Mouse (Mus musculus) CD4-positive, CD25-positive, alpha-beta regulatory T cell, adult 9 weeks (primary cell): ENCODE measurements around the gene Sec14l3. TPM values are rescaled to one million over a fixed set of nuclear protein-coding genes. Genes with fewer than 3 reads are reported as not detected.

ENCODE experiments used
- polyA plus RNA-seq: library from polyadenylated mRNA; unstranded; fragments of 100-300 nt; shearing (Covaris generic); gene quantifications from one replicate; pipeline ENCODE4 v1.2.1, GENCODE M21; 2017

Gene Sec14l3
- not detected for polyA plus RNA-seq

GRCm38 (mm10) chr11:4064627-4065122 lies at the start of gene Sec14l3:
TSS of gene Sec14l3 (plus strand) at chr11:4064841.

GRCm38 (mm10) chr11:4031126-4031941 lies 33.3 kb upstream of the Sec14l3 start, which contains the start of gene Sec14l4:
TSS of gene Sec14l4 (plus strand) at chr11:4031462.

GRCm38 (mm10) chr11:4095171-4096053 lies 30.8 kb downstream of the Sec14l3 start, which contains the start of gene Mtfp1:
TSS of gene Mtfp1 (minus strand) at chr11:4095445.

GRCm38 (mm10) chr11:4122742-4123579 lies 58.3 kb downstream of the Sec14l3 start, which contains the start of gene Sec14l2:
TSS of gene Sec14l2 (minus strand) at chr11:4123415.

Other genes with a start within 250 kb of the Sec14l3 start
- gene Osbp2, start 200.9 kb upstream of the Sec14l3 start, polyA plus RNA-seq, result not detected
- gene 4921536K21Rik, start 169.7 kb upstream of the Sec14l3 start, polyA plus RNA-seq, result not detected
- gene Dusp18, start 169.6 kb upstream of the Sec14l3 start, polyA plus RNA-seq, result 0.27 TPM
- gene Slc35e4, start 150.2 kb upstream of the Sec14l3 start, polyA plus RNA-seq, result 2.0 TPM
- gene Tcn2, start 132.7 kb upstream of the Sec14l3 start, polyA plus RNA-seq, result 37.6 TPM
- gene Pes1, start 100.9 kb upstream of the Sec14l3 start, polyA plus RNA-seq, result 104 TPM
- not detected for gene 4930556J24Rik, start 88.1 kb upstream of the Sec14l3 start, polyA plus RNA-seq
- gene Gal3st1, start 81.2 kb upstream of the Sec14l3 start, polyA plus RNA-seq, result not detected
- gene Sec14l4, start 33.4 kb upstream of the Sec14l3 start, polyA plus RNA-seq, result not detected
- gene Mtfp1, start 30.6 kb downstream of the Sec14l3 start, polyA plus RNA-seq, result 3.3 TPM
- 0.72 TPM for gene Sec14l2, start 58.6 kb downstream of the Sec14l3 start, polyA plus RNA-seq
- gene Rnf215, start 70.4 kb downstream of the Sec14l3 start, polyA plus RNA-seq, result 11.4 TPM
- 3.8 TPM for gene Ccdc157, start 95.5 kb downstream of the Sec14l3 start, polyA plus RNA-seq
- gene Sf3a1, start 95.5 kb downstream of the Sec14l3 start, polyA plus RNA-seq, result 85.5 TPM
- gene Tbc1d10a, start 121.9 kb downstream of the Sec14l3 start, polyA plus RNA-seq, result 20.9 TPM
- gene Castor1, start 153.4 kb downstream of the Sec14l3 start, polyA plus RNA-seq, result 58.7 TPM
- gene Osm, start 171.6 kb downstream of the Sec14l3 start, polyA plus RNA-seq, result 34.3 TPM
- 3.6 TPM for gene Lif, start 192.7 kb downstream of the Sec14l3 start, polyA plus RNA-seq